Mouse (Mus musculus): ENCODE data around the gene Lrrc2.

DNA sequence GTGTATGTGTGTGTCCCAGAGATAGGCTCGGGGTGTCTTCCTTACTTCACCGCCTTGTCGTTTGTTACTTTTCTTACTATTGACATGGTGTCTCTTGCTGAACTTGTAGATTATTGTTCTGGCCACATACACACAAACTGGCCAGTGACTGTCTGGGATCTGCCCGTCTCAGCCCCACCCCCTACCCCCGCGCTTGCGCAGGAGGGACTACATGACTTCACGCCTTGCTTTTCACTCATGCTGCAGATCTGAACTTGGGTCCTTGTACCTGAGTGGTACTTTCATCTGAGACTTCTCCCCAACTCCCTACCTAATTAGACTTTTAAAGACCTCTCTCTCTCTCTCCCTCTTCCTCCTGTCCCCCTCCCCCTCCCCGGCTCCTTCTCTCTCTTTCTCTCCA lies 32.8 kb downstream of the Lrrc2 start:
- TF ChIP-seq CTCF (IDR thresholded peaks at IDR 0.05; ENCODE audit: low read depth) (no peak), EP300 (IDR thresholded peaks at IDR 0.05; ENCODE audit: low read depth) (no peak)

All from heart, postnatal 0 days (tissue).